Mouse (Mus musculus) lung, embryonic 15.5 days (tissue): ENCODE data around the gene Tctex1d1. TPM values are rescaled to one million over a fixed set of nuclear protein-coding genes. Genes with fewer than 3 reads are reported as not detected.
A peak's percentile ranks its signal among the peaks of the same experiment; 100 is the strongest.

Experiments used
- ATAC-seq: fragments of 200-750 bp; cut with Nextera tagmentation; 2 replicates; pipeline ENCODE4 v1.8.0; 2017; ENCODE audit warnings: moderate number of reproducible peaks, borderline replicate concordance; ENCODE audit not compliant: low FRiP score, low TSS enrichment; ENCODE audit errors: extremely low read depth
- H3K27ac ChIP-seq: fragments of 300-500 bp; sonication (generic); 2 replicates; pipeline ENCODE4 v1.5.1; 2015; ENCODE audit warnings: moderate library complexity, mild to moderate bottlenecking, inconsistent platforms
- H3K27me3 ChIP-seq: fragments of 300-500 bp; sonication (generic); 2 replicates; pipeline ENCODE4 v1.6.1; 2015; ENCODE audit warnings: inconsistent platforms
- H3K36me3 ChIP-seq: fragments of 300-500 bp; sonication (generic); 2 replicates; pipeline ENCODE4 v1.6.1; 2015; ENCODE audit warnings: inconsistent platforms
- H3K4me1 ChIP-seq: fragments of 300-500 bp; sonication (generic); 2 replicates; pipeline ENCODE4 v1.6.1; 2015; ENCODE audit warnings: inconsistent platforms
- H3K4me2 ChIP-seq: fragments of 300-500 bp; sonication (generic); 2 replicates; pipeline ENCODE4 v1.6.1; 2015; ENCODE audit warnings: inconsistent platforms, mild to moderate bottlenecking, moderate library complexity
- H3K4me3 ChIP-seq: fragments of 300-500 bp; sonication (generic); 2 replicates; pipeline ENCODE4 v1.5.1; 2015; ENCODE audit warnings: mild to moderate bottlenecking, inconsistent platforms
- H3K9ac ChIP-seq: fragments of 300-500 bp; sonication (generic); 2 replicates; pipeline ENCODE4 v1.6.1; 2015; ENCODE audit warnings: inconsistent platforms
- H3K9me3 ChIP-seq: fragments of 300-500 bp; sonication (generic); 2 replicates; pipeline ENCODE4 v1.6.1; 2016; ENCODE audit warnings: inconsistent platforms
- WGBS: fragments of 180-500 bp; shearing (Covaris S2); methylation state at CpG from one replicate; pipeline ENCODE4 v1.1.7; 2015; 5-methylcytosine and 5-hydroxymethylcytosine counted together
- polyA plus RNA-seq: library from polyadenylated mRNA; unstranded; fragments of >200 nt; fragmentation: Nextera tagmentation; extraction: Ambion mirVana; gene quantifications from 2 replicates; pipeline ENCODE4 v1.2.1, GENCODE M21; 2015

Tctex1d1 gene
- polyA plus RNA-seq = 0.90 and 0.98 TPM in 2 replicates

DNA sequence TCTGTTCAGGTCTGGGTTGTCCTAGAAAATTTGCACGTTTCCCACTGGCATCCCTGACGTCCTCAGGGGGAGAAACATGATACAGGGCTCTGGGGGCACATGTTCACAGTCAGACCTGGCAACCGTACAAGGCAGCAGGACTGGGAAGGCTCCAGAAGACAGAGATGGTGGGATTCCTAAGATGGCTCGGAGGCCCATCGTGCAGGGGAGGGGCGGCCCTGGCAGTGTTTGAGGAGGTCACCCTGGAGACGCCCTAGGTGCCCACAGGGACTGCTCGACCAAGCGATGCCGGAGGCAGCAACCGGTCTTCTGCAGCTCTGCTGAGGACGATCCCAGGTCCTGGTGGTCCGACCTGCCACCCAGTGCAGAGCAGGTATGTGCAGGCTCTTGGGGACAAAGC lies at the start of gene Tctex1d1:
Tctex1d1 (plus strand) TSS at position 167 of the 400 bp plus-strand sequence.
- ATAC-seq = 0 out of 2 replicates have a peak, but pooled peaks have one; percentile 57
- no peak within 1 kb of the TSS for H3K9ac ChIP-seq
- 2% methylated on average over 13 of the region's 13 CpGs for WGBS

DNA sequence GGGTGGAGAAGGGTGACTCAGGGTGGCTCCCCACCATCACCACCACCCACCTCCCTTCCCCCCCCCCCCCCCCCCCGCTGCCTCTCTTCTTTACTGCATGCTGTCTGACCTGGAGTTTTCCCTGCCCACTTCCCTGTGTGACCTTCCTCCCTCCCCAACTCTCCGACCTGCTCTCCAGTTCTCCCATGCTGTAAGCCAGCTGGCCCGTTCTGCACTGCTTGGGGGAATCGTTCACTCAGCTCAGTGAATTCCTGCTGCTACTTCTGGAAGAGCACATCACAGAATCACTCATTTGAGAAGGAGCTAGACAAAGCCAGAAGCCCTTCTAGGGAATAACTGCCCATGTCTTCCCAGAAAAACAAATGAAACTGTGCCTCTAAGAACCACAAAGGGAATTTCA lies 48.9 kb upstream of the Tctex1d1 start:
- ATAC-seq = no peak
- WGBS = 33% methylated on average over 3 of the region's 4 CpGs

More for the DNA sequence above, at the start of gene Tctex1d1:
- peaks cover 5% of the 10 kb centered on the region; the same call in 1 of the 2 replicates for H3K27me3 ChIP-seq
- H3K4me2 ChIP-seq = peak within 1 kb of the TSS; percentile 66
- H3K4me3 ChIP-seq = peak within 1 kb of the TSS; percentile 23
- H3K36me3 ChIP-seq = no peaks in the 10 kb centered on the region
- no peak within 1 kb of the TSS for H3K27ac ChIP-seq
- no peaks in the 10 kb centered on the region for H3K9me3 ChIP-seq
- H3K4me1 ChIP-seq = peaks cover 8% of the 10 kb centered on the region

GRCm38 (mm10) chr4:102930679-102931078 lies 47.7 kb upstream of the Tctex1d1 start:
- Histone ChIP-seq H3K36me3 (no peaks in the 10 kb centered on the region), H3K9me3 (no peaks in the 10 kb centered on the region), H3K27ac (no peak overlapping the region), H3K27me3 (no peaks in the 10 kb centered on the region), H3K9ac (no peak overlapping the region), H3K4me1 (no peaks in the 10 kb centered on the region), H3K4me2 (no peak overlapping the region), H3K4me3 (no peak overlapping the region)
- no peak for ATAC-seq
- WGBS = 81% methylated on average over 7 of the region's 7 CpGs

More for the DNA sequence above, 48.9 kb upstream of the Tctex1d1 start:
- H3K9ac ChIP-seq = no peak overlapping the region
- no peaks in the 10 kb centered on the region for H3K36me3 ChIP-seq
- no peak overlapping the region for H3K27ac ChIP-seq
- no peak overlapping the region for H3K4me2 ChIP-seq
- H3K27me3 ChIP-seq = no peaks in the 10 kb centered on the region
- no peaks in the 10 kb centered on the region for H3K4me1 ChIP-seq
- H3K4me3 ChIP-seq = no peak overlapping the region
- no peaks in the 10 kb centered on the region for H3K9me3 ChIP-seq

GRCm38 (mm10) chr4:102940266-102940665 lies 38.1 kb upstream of the Tctex1d1 start:
- Histone ChIP-seq H3K27ac (no peak overlapping the region), H3K4me1 (no peaks in the 10 kb centered on the region), H3K36me3 (no peaks in the 10 kb centered on the region), H3K9me3 (no peaks in the 10 kb centered on the region), H3K4me2 (no peak overlapping the region), H3K9ac (no peak overlapping the region), H3K4me3 (no peak overlapping the region), H3K27me3 (no peaks in the 10 kb centered on the region)
- 76% methylated on average over 3 of the region's 3 CpGs for WGBS
- ATAC-seq = no peak

GRCm38 (mm10) chr4:102940738-102941137 lies 37.7 kb upstream of the Tctex1d1 start:
- no peaks in the 10 kb centered on the region for H3K36me3 ChIP-seq
- H3K4me3 ChIP-seq = no peak overlapping the region
- no peak overlapping the region for H3K4me2 ChIP-seq
- no peaks in the 10 kb centered on the region for H3K4me1 ChIP-seq
- no peaks in the 10 kb centered on the region for H3K27me3 ChIP-seq
- no peaks in the 10 kb centered on the region for H3K9me3 ChIP-seq
- no peak overlapping the region for H3K9ac ChIP-seq
- 71% methylated on average over 4 of the region's 4 CpGs for WGBS
- no peak overlapping the region for H3K27ac ChIP-seq
- ATAC-seq = no peak

DNA sequence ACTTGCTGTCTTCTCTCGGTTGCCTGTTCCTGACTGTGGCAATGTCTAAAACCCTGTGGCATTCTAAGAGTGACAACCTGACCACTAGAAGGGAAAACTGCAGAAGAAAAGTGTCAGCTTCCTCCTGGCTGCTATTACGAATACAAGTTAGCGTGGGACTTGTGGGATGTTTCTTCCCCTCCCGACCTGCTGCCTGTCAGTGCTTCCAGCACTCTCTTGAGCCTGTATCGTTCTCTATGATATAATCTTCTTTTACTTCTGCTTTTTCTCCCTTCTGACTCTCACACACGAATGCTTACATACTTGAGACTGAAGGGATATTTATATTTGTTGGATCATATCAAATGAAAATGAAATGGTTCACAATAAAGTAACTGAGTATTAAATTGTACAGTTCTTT lies 34.1 kb upstream of the Tctex1d1 start:
- 68% methylated on average over 6 of the region's 6 CpGs for WGBS
- no peak overlapping the region for H3K9ac ChIP-seq
- H3K4me3 ChIP-seq = no peak overlapping the region
- H3K9me3 ChIP-seq = no peaks in the 10 kb centered on the region
- no peaks in the 10 kb centered on the region for H3K27me3 ChIP-seq
- ATAC-seq = no peak
- no peaks in the 10 kb centered on the region for H3K36me3 ChIP-seq
- no peaks in the 10 kb centered on the region for H3K4me1 ChIP-seq
- no peak overlapping the region for H3K4me2 ChIP-seq
- H3K27ac ChIP-seq = no peak overlapping the region

GRCm38 (mm10) chr4:102952476-102952875 lies 25.9 kb upstream of the Tctex1d1 start:
- no peak for ATAC-seq
- Histone ChIP-seq H3K27ac (no peak overlapping the region), H3K27me3 (no peaks in the 10 kb centered on the region), H3K9ac (no peak overlapping the region), H3K4me3 (no peak overlapping the region), H3K4me2 (no peak overlapping the region), H3K4me1 (no peaks in the 10 kb centered on the region), H3K9me3 (no peaks in the 10 kb centered on the region), H3K36me3 (no peaks in the 10 kb centered on the region)
- 68% methylated on average over 2 of the region's 2 CpGs for WGBS

DNA sequence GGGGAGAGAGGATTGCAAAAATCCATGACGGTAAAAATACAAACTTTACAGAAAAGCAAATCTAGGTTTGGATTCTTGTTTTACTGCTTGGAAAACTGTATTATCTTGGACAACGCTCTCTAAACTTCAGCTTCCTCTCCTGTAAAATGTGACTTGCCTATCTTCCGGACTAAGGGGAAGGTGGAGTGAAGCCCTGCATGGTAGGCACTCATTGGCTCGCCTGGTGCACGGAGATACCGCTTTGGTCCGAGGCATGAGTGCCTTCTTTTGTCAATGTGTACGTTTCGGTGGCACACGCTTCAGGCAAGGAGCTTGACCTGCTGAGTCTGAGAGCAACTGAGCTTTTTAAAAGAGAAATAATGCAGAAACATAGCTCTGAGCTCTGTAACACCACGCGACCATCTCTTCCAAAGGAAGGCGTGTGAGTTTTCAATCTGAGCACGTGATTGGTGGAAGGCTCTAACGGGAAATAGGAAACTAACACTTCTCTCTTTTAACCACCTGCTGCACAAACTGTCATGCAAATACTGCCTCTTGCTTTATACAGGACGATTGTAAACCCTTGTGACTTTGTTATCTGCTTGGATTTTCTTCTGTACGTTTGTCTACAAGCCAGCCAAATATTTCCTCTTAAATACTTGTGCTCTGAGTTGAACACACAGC lies 23.0 kb upstream of the Tctex1d1 start:
- Histone ChIP-seq H3K27me3 (no peaks in the 10 kb centered on the region), H3K9ac (no peak overlapping the region), H3K27ac (no peak overlapping the region), H3K4me2 (no peak overlapping the region), H3K4me1 (no peaks in the 10 kb centered on the region), H3K36me3 (no peaks in the 10 kb centered on the region), H3K4me3 (no peak overlapping the region), H3K9me3 (no peaks in the 10 kb centered on the region)
- ATAC-seq = no peak
- WGBS = 59% methylated on average over 17 of the region's 17 CpGs

DNA sequence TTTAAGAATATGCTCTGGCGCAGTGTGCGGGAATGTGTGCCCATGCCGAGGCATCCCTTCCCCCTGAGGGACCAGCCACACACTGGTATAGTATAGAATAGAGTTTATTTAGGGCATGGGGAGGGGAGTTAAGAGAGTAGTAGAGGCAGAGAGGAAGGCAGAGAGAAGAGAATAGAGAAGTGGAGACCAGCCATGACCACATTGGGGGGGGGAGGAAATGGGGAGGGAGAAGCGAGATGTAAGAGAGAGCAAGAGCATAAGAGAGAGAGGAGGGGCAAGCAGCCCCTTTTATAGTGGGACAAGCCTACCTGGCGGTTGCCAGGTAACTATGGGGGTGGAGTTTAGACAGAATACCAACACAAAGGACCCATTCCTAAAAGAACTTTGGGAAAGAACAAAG lies 19.0 kb upstream of the Tctex1d1 start:
- Histone ChIP-seq H3K36me3 (no peaks in the 10 kb centered on the region), H3K4me2 (no peak overlapping the region), H3K27me3 (no peaks in the 10 kb centered on the region), H3K9me3 (no peaks in the 10 kb centered on the region), H3K4me3 (no peak overlapping the region), H3K9ac (no peak overlapping the region), H3K4me1 (no peaks in the 10 kb centered on the region), H3K27ac (no peak overlapping the region)
- 80% methylated on average over 5 of the region's 5 CpGs for WGBS
- ATAC-seq = no peak

DNA sequence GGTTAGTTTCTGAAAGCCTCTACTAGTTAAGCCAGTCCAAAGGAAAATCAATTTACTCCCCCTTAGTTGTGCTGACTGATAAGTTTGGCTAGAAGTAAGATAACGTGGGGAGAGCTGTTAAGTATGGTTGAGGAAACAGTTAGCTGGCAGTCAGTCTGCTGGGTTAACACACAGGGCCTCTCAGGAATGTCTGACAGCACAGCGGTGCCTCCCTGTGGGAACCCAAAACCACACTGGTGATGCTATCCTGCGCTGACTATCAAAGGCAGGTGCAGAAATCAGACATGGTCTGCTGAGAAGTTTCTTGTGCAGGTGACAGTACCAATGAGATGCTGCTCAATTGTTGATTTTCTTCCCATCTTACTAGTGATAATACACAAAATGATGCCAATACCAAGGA lies 14.2 kb upstream of the Tctex1d1 start:
- Histone ChIP-seq H3K4me3 (no peak overlapping the region), H3K9ac (no peak overlapping the region), H3K4me2 (no peak overlapping the region), H3K4me1 (no peaks in the 10 kb centered on the region), H3K36me3 (no peaks in the 10 kb centered on the region), H3K9me3 (no peaks in the 10 kb centered on the region), H3K27ac (no peak overlapping the region), H3K27me3 (no peaks in the 10 kb centered on the region)
- ATAC-seq = no peak
- 56% methylated on average over 3 of the region's 3 CpGs for WGBS

GRCm38 (mm10) chr4:102967811-102968210 lies 10.6 kb upstream of the Tctex1d1 start:
- WGBS = 67% methylated on average over 15 of the region's 15 CpGs
- no peak for ATAC-seq

DNA sequence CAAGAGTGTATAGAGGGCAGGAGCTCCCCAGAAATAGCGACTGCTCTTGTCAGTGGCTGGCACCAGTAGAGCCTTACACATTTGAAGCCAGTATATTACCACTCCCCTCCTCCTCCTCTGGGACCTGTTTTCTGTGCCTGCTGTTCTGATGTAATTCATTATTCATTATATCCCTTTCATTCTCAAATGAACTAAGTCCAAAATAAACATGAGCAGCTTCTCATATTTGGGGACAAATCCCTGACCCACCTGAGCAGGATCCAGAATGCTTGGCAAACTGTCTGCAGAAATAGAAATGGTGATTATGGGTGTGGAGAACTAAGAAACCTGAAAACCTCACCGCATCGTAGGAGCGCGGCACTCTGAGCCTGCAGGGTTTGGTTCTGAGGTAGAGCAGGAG lies 8.8 kb upstream of the Tctex1d1 start:
- H3K27me3 ChIP-seq = no peaks in the 10 kb centered on the region
- H3K9ac ChIP-seq = no peak overlapping the region
- no peak overlapping the region for H3K4me3 ChIP-seq
- no peaks in the 10 kb centered on the region for H3K36me3 ChIP-seq
- no peak overlapping the region for H3K4me2 ChIP-seq
- no peak overlapping the region for H3K27ac ChIP-seq
- 92% methylated on average over 5 of the region's 5 CpGs for WGBS
- H3K4me1 ChIP-seq = no peaks in the 10 kb centered on the region
- ATAC-seq = no peak
- H3K9me3 ChIP-seq = no peaks in the 10 kb centered on the region

More at GRCm38 (mm10) chr4:102967811-102968210, 10.6 kb upstream of the Tctex1d1 start:
- no peak overlapping the region for H3K27ac ChIP-seq
- no peaks in the 10 kb centered on the region for H3K9me3 ChIP-seq
- no peaks in the 10 kb centered on the region for H3K36me3 ChIP-seq
- H3K4me3 ChIP-seq = no peak overlapping the region
- no peaks in the 10 kb centered on the region for H3K27me3 ChIP-seq
- H3K9ac ChIP-seq = no peak overlapping the region
- no peaks in the 10 kb centered on the region for H3K4me1 ChIP-seq
- H3K4me2 ChIP-seq = no peak overlapping the region
